8 mouse cellular contexts compared by ENCODE assay signal in the genomic region with DNA sequence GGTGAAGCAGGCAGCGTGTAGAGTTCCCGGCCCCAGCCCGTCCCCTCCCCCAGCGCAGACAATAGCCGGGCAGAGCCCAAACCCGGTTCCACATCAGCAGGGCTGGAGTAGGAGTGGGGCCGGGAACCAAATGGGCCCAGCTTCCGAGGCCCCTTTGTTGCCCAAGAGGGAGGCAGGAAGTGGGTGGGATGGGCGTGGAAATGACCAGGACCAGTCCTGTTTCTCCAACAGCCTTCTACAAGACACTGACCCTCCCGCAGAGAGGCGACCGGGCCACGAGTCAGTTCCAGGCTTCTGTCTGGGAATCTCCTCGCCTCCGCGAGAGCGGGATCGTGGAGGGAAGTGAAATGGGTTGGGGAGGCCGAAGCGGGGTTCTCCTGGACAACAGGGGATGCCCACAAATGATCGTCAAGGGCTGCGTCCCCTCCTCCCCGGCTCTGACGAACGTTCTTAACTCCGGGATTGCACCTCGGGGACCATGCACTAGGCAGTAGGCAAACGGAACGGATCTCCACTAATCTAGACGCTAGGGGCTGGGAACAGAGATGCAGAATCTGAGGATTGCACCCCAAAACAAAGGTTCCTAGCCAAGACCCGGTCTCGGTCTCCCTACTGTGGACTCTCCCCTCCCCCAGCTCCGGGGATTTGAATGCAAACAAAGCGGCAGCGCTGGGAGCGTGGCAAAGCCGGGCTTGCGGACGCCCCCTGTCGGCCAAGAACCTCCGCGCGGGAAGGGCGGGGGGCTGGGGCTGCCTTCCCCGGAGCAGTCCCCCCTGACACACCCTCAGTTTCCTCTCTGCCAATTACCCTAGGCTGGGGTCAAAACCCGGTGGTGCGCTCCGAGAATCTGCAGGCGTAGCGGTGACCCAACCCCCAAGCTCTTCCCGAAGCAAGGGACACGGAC. TPM values are rescaled to one million over a fixed set of nuclear protein-coding genes. Genes with fewer than 3 reads are reported as not detected.
A peak's percentile ranks its signal among the peaks of the same experiment; 100 is the strongest.
DNase-seq lines count a peak whose midpoint lies in the region; ATAC-seq and TF ChIP-seq lines count a peak whose summit lies in the region.

No protein-coding gene starts in this region.

- WGBS in embryonic facial prominence, embryonic 13.5 days = under 1% methylated on average over 52 of the region's 52 CpGs
- WGBS in heart, embryonic 10.5 days = under 1% methylated on average over 52 of the region's 52 CpGs
- under 1% methylated on average over 52 of the region's 52 CpGs for WGBS in kidney, embryonic 14.5 days
- WGBS in limb, embryonic 15.5 days = 0% methylated on average over 52 of the region's 52 CpGs
- WGBS in midbrain, postnatal 0 days = under 1% methylated on average over 50 of the region's 52 CpGs

- peak overlapping the region; percentile 100 for H3K27ac ChIP-seq in embryonic facial prominence, embryonic 13.5 days
- H3K27ac ChIP-seq in heart, embryonic 10.5 days = peak overlapping the region; percentile 98
- H3K27ac ChIP-seq in kidney, embryonic 14.5 days (ENCODE audit: low read depth, low read length) = peak overlapping the region; percentile 100
- H3K27ac ChIP-seq in limb, embryonic 15.5 days = peak overlapping the region; percentile 99
- H3K27ac ChIP-seq in midbrain, postnatal 0 days (ENCODE audit: low read depth, low read length) = peak overlapping the region; percentile 93

- peaks cover 35% of the 10 kb centered on the region for H3K36me3 ChIP-seq in embryonic facial prominence, embryonic 13.5 days
- peaks cover 32% of the 10 kb centered on the region for H3K36me3 ChIP-seq in heart, embryonic 10.5 days
- peaks cover 35% of the 10 kb centered on the region for H3K36me3 ChIP-seq in kidney, embryonic 14.5 days (ENCODE audit: control insufficient read depth, insufficient read depth, low read length)
- H3K36me3 ChIP-seq in limb, embryonic 15.5 days = peaks cover 37% of the 10 kb centered on the region
- H3K36me3 ChIP-seq in midbrain, postnatal 0 days (ENCODE audit: insufficient read depth, low read length) = peaks cover 35% of the 10 kb centered on the region

- peak; percentile 70 for ATAC-seq in embryonic facial prominence, embryonic 13.5 days (ENCODE audit: insufficient number of reproducible peaks, insufficient read depth, low FRiP score, low TSS enrichment, low read depth)
- peak; percentile 70 for ATAC-seq in kidney, embryonic 14.5 days (ENCODE audit: low FRiP score, low TSS enrichment)
- ATAC-seq in limb, embryonic 15.5 days (ENCODE audit: insufficient number of reproducible peaks, low FRiP score, low TSS enrichment, low read depth) = peak; percentile 72
- ATAC-seq in midbrain, postnatal 0 days (ENCODE audit: low FRiP score) = peak; percentile 84

- TF ChIP-seq CTCF in midbrain, postnatal 0 days (IDR thresholded peaks at IDR 0.05) = peak; percentile 90

- H3K9ac ChIP-seq in embryonic facial prominence, embryonic 13.5 days = peak overlapping the region; percentile 99
- peak overlapping the region; percentile 97 for H3K9ac ChIP-seq in kidney, embryonic 14.5 days (ENCODE audit: low read depth, low read length)
- peak overlapping the region; percentile 87 for H3K9ac ChIP-seq in limb, embryonic 15.5 days
- H3K9ac ChIP-seq in midbrain, postnatal 0 days (replicated peaks; ENCODE audit: low read length, poor library complexity, severe bottlenecking) = peak overlapping the region; percentile 97

- no peaks in the 10 kb centered on the region for H3K9me3 ChIP-seq in embryonic facial prominence, embryonic 13.5 days
- H3K9me3 ChIP-seq in heart, embryonic 10.5 days = no peaks in the 10 kb centered on the region
- H3K9me3 ChIP-seq in kidney, embryonic 14.5 days (ENCODE audit: control insufficient read depth, low read length) = no peaks in the 10 kb centered on the region
- no peaks in the 10 kb centered on the region for H3K9me3 ChIP-seq in limb, embryonic 15.5 days
- H3K9me3 ChIP-seq in midbrain, postnatal 0 days (ENCODE audit: low read length) = no peaks in the 10 kb centered on the region

- peaks cover 45% of the 10 kb centered on the region for H3K4me1 ChIP-seq in embryonic facial prominence, embryonic 13.5 days
- H3K4me1 ChIP-seq in heart, embryonic 10.5 days = peaks cover 60% of the 10 kb centered on the region
- peaks cover 32% of the 10 kb centered on the region for H3K4me1 ChIP-seq in kidney, embryonic 14.5 days (ENCODE audit: control insufficient read depth, insufficient read depth, low read length)
- H3K4me1 ChIP-seq in limb, embryonic 15.5 days = peaks cover 47% of the 10 kb centered on the region
- peaks cover 19% of the 10 kb centered on the region; the same call in 1 of the 2 replicates for H3K4me1 ChIP-seq in midbrain, postnatal 0 days (ENCODE audit: insufficient read depth, low read length)

- H3K4me2 ChIP-seq in embryonic facial prominence, embryonic 13.5 days = peak overlapping the region; percentile 96
- H3K4me2 ChIP-seq in kidney, embryonic 14.5 days (replicated peaks; ENCODE audit: low read depth, low read length) = peak overlapping the region; percentile 56
- peak overlapping the region; percentile 82 for H3K4me2 ChIP-seq in limb, embryonic 15.5 days
- H3K4me2 ChIP-seq in midbrain, postnatal 0 days (ENCODE audit: low read depth, low read length, poor library complexity, severe bottlenecking) = peak overlapping the region; percentile 96

- DNase-seq in 3134 (ENCODE audit: extremely low read depth, insufficient read length, low spot score) = peak; percentile 94
- DNase-seq in adrenal gland, postnatal 14 days = peak; percentile 95
- peak; percentile 94 for DNase-seq in heart, embryonic 10.5 days (ENCODE audit: low spot score)
- DNase-seq in midbrain, postnatal 0 days (ENCODE audit: low spot score) = peak; percentile 94
- DNase-seq in spleen, postnatal 36 days (ENCODE audit: low spot score in 2 of 2) = peak; percentile 56 to 67

- H3K27me3 ChIP-seq in embryonic facial prominence, embryonic 13.5 days = no peaks in the 10 kb centered on the region
- H3K27me3 ChIP-seq in heart, embryonic 10.5 days (ENCODE audit: insufficient read depth, poor library complexity, severe bottlenecking) = 0 out of 2 replicates have a peak, but pooled peaks cover 6% of the 10 kb centered on the region
- H3K27me3 ChIP-seq in kidney, embryonic 14.5 days (ENCODE audit: control insufficient read depth, insufficient read depth, low read length) = no peaks in the 10 kb centered on the region
- H3K27me3 ChIP-seq in limb, embryonic 15.5 days = no peaks in the 10 kb centered on the region
- H3K27me3 ChIP-seq in midbrain, postnatal 0 days (ENCODE audit: insufficient read depth, low read length) = no peaks in the 10 kb centered on the region

- H3K4me3 ChIP-seq in embryonic facial prominence, embryonic 13.5 days = peak overlapping the region; percentile 96
- peak overlapping the region; percentile 90 for H3K4me3 ChIP-seq in heart, embryonic 10.5 days
- peak overlapping the region; percentile 55 for H3K4me3 ChIP-seq in kidney, embryonic 14.5 days (ENCODE audit: low read length)
- H3K4me3 ChIP-seq in limb, embryonic 15.5 days = peak overlapping the region; percentile 94
- peak overlapping the region; percentile 94 for H3K4me3 ChIP-seq in midbrain, postnatal 0 days (ENCODE audit: low read depth, low read length)

RNA-seq across cellular contexts. Expression of gene Sema4c, which starts 1.3 kb away (rescaled TPM):
- 20.7 and 27.9 TPM in 2 replicates for total RNA-seq in adrenal gland, postnatal 14 days (2021)
- polyA plus RNA-seq in embryonic facial prominence, embryonic 13.5 days (2015; fragmentation: Nextera tagmentation; extraction: Ambion mirVana) = 22.5 and 24.2 TPM in 2 replicates
- polyA plus RNA-seq in heart, embryonic 10.5 days (2016; fragmentation: Nextera tagmentation; extraction: Ambion mirVana) = 12.2 and 15.2 TPM in 2 replicates
- 4.8 and 6.0 TPM in 2 replicates for polyA plus RNA-seq in kidney, embryonic 14.5 days (2014; fragmentation: Nextera tagmentation; extraction: Ambion mirVana)
- 15.4 and 18.1 TPM in 2 replicates for polyA plus RNA-seq in limb, embryonic 15.5 days (2015; fragmentation: Nextera tagmentation; extraction: Ambion mirVana)
- total RNA-seq in midbrain, postnatal 0 days (2014; rRNA removed) = 30.0 and 32.7 TPM in 2 replicates
- 14.7 and 18.0 TPM in 2 replicates for polyA plus RNA-seq in midbrain, postnatal 0 days (2015; fragmentation: Nextera tagmentation; extraction: Ambion mirVana)

RNA-seq across cellular contexts. Expression of gene Ankrd39, which starts 9.6 kb away (rescaled TPM):
- 11.7 and 15.3 TPM in 2 replicates for total RNA-seq in adrenal gland, postnatal 14 days (2021)
- polyA plus RNA-seq in embryonic facial prominence, embryonic 13.5 days (2015; fragmentation: Nextera tagmentation; extraction: Ambion mirVana) = 27.3 and 28.6 TPM in 2 replicates
- 23.9 and 24.5 TPM in 2 replicates for polyA plus RNA-seq in heart, embryonic 10.5 days (2016; fragmentation: Nextera tagmentation; extraction: Ambion mirVana)
- 22.4 and 22.7 TPM in 2 replicates for polyA plus RNA-seq in kidney, embryonic 14.5 days (2014; fragmentation: Nextera tagmentation; extraction: Ambion mirVana)
- polyA plus RNA-seq in limb, embryonic 15.5 days (2015; fragmentation: Nextera tagmentation; extraction: Ambion mirVana) = 21.7 and 24.0 TPM in 2 replicates
- total RNA-seq in midbrain, postnatal 0 days (2014; rRNA removed) = 27.9 and 30.4 TPM in 2 replicates
- 34.3 and 40.9 TPM in 2 replicates for polyA plus RNA-seq in midbrain, postnatal 0 days (2015; fragmentation: Nextera tagmentation; extraction: Ambion mirVana)

RNA-seq across cellular contexts. Expression of gene Gm42417, which starts 17.6 kb away (rescaled TPM):
- total RNA-seq in adrenal gland, postnatal 14 days (2021) = 2.1 TPM in 1 of 2 replicates, not detected in the other
- not detected in 2 replicates for polyA plus RNA-seq in embryonic facial prominence, embryonic 13.5 days (2015; fragmentation: Nextera tagmentation; extraction: Ambion mirVana)
- 0.20 and 1.0 TPM in 2 replicates for polyA plus RNA-seq in heart, embryonic 10.5 days (2016; fragmentation: Nextera tagmentation; extraction: Ambion mirVana)
- 0.26 TPM in 1 of 2 replicates, not detected in the other for polyA plus RNA-seq in kidney, embryonic 14.5 days (2014; fragmentation: Nextera tagmentation; extraction: Ambion mirVana)
- polyA plus RNA-seq in limb, embryonic 15.5 days (2015; fragmentation: Nextera tagmentation; extraction: Ambion mirVana) = 0.31 and 0.38 TPM in 2 replicates
- total RNA-seq in midbrain, postnatal 0 days (2014; rRNA removed) = not detected in 2 replicates
- 0.42 and 0.65 TPM in 2 replicates for polyA plus RNA-seq in midbrain, postnatal 0 days (2015; fragmentation: Nextera tagmentation; extraction: Ambion mirVana)

RNA-seq across cellular contexts. Expression of gene Ankrd23, which starts 20.1 kb away (rescaled TPM):
- total RNA-seq in adrenal gland, postnatal 14 days (2021) = 8.9 and 9.7 TPM in 2 replicates
- 23.7 and 24.1 TPM in 2 replicates for polyA plus RNA-seq in embryonic facial prominence, embryonic 13.5 days (2015; fragmentation: Nextera tagmentation; extraction: Ambion mirVana)
- polyA plus RNA-seq in heart, embryonic 10.5 days (2016; fragmentation: Nextera tagmentation; extraction: Ambion mirVana) = 16.7 and 19.0 TPM in 2 replicates
- polyA plus RNA-seq in kidney, embryonic 14.5 days (2014; fragmentation: Nextera tagmentation; extraction: Ambion mirVana) = 10.5 and 14.6 TPM in 2 replicates
- polyA plus RNA-seq in limb, embryonic 15.5 days (2015; fragmentation: Nextera tagmentation; extraction: Ambion mirVana) = 19.5 and 20.6 TPM in 2 replicates
- total RNA-seq in midbrain, postnatal 0 days (2014; rRNA removed) = 9.8 and 11.6 TPM in 2 replicates
- polyA plus RNA-seq in midbrain, postnatal 0 days (2015; fragmentation: Nextera tagmentation; extraction: Ambion mirVana) = 12.8 and 14.8 TPM in 2 replicates

RNA-seq across cellular contexts. Expression of gene Cnnm3, which starts 45.1 kb away (rescaled TPM):
- 26.3 and 27.5 TPM in 2 replicates for total RNA-seq in adrenal gland, postnatal 14 days (2021)
- 3.4 and 3.8 TPM in 2 replicates for polyA plus RNA-seq in embryonic facial prominence, embryonic 13.5 days (2015; fragmentation: Nextera tagmentation; extraction: Ambion mirVana)
- polyA plus RNA-seq in heart, embryonic 10.5 days (2016; fragmentation: Nextera tagmentation; extraction: Ambion mirVana) = 1.5 and 2.5 TPM in 2 replicates
- 5.7 and 7.5 TPM in 2 replicates for polyA plus RNA-seq in kidney, embryonic 14.5 days (2014; fragmentation: Nextera tagmentation; extraction: Ambion mirVana)
- polyA plus RNA-seq in limb, embryonic 15.5 days (2015; fragmentation: Nextera tagmentation; extraction: Ambion mirVana) = 2.6 and 3.2 TPM in 2 replicates
- total RNA-seq in midbrain, postnatal 0 days (2014; rRNA removed) = 32.9 and 40.8 TPM in 2 replicates
- polyA plus RNA-seq in midbrain, postnatal 0 days (2015; fragmentation: Nextera tagmentation; extraction: Ambion mirVana) = 4.3 and 5.2 TPM in 2 replicates

Comparison
In these comparisons a context has a peak if more than half of its experiments do, and no peak if none do; other contexts are left out.
1. Peak in every context shown above with its lines: DNase-seq, ATAC-seq, H3K4me3 ChIP-seq and H3K27ac ChIP-seq.